Mouse (Mus musculus) hindbrain, postnatal 0 days (tissue): ENCODE results near the gene Schip1. TPM values are rescaled to one million over a fixed set of nuclear protein-coding genes. Genes with fewer than 3 reads are reported as not detected.

Experiments
- ATAC-seq: fragments of 200-750 bp; cut with Nextera tagmentation; 2 replicates; pipeline ENCODE4 v1.8.0; 2017; ENCODE audit warnings: mild to moderate bottlenecking, moderate TSS enrichment, moderate library complexity
- DNase-seq: peaks from one replicate; pipeline ENCODE4 v3.0.0-alpha.2; 2015; ENCODE audit warnings: low spot score
- H3K27ac ChIP-seq: fragments of 300-500 bp; sonication (generic); 2 replicates; pipeline ENCODE4 v1.5.1; 2014; ENCODE audit warnings: mild to moderate bottlenecking
- H3K27me3 ChIP-seq: fragments of 300-500 bp; sonication (generic); 2 replicates; pipeline ENCODE4 v1.6.1; 2014; ENCODE audit warnings: low read length, mixed read lengths; ENCODE audit not compliant: insufficient read depth
- H3K36me3 ChIP-seq: fragments of 300-500 bp; sonication (generic); 2 replicates; pipeline ENCODE4 v1.6.1; 2014; ENCODE audit warnings: low read length, mixed read lengths; ENCODE audit not compliant: insufficient read depth
- H3K4me1 ChIP-seq: fragments of 300-500 bp; sonication (generic); 2 replicates; pipeline ENCODE4 v1.6.1; 2014; ENCODE audit warnings: antibody characterized with exemption, low read length, mixed read lengths; ENCODE audit not compliant: insufficient read depth
- H3K4me2 ChIP-seq: fragments of 300-500 bp; sonication (generic); 2 replicates; pipeline ENCODE4 v1.6.1; 2014; ENCODE audit warnings: low read depth, mild to moderate bottlenecking, low read length, moderate library complexity, mixed read lengths
- H3K4me3 ChIP-seq: fragments of 300-500 bp; sonication (generic); 2 replicates; pipeline ENCODE4 v1.5.1; 2014; ENCODE audit warnings: low read length
- H3K9ac ChIP-seq: fragments of 300-500 bp; sonication (generic); replicated peaks from 2 replicates; pipeline ENCODE4 v1.6.1; 2014; ENCODE audit warnings: mild to moderate bottlenecking, low read length, moderate library complexity, mixed read lengths
- H3K9me3 ChIP-seq: fragments of 300-500 bp; sonication (generic); 2 replicates; pipeline ENCODE4 v1.6.1; 2016; ENCODE audit warnings: low read length, mixed read lengths
- CTCF ChIP-seq: IDR thresholded peaks from 2 replicates; pipeline ENCODE4 v1.5.1; 2016; ENCODE audit warnings: antibody characterized with exemption, control low read depth, low read depth
- WGBS: fragments of 180-500 bp; shearing (Covaris S2); extraction: QIAGEN DNeasy Blood & Tissue Kit; methylation state at CpG from one replicate; pipeline ENCODE4 v1.1.7; 2014; 5-methylcytosine and 5-hydroxymethylcytosine counted together
- polyA plus RNA-seq: library from polyadenylated mRNA; unstranded; fragments of >200 nt; fragmentation: Nextera tagmentation; extraction: Ambion mirVana; gene quantifications from 2 replicates; pipeline ENCODE4 v1.2.1, GENCODE M21; 2015
- total RNA-seq: library from RNA; depleted of rRNA; stranded (reverse); fragments of >200 nt; gene quantifications from 2 replicates; pipeline ENCODE4 v1.2.3, GENCODE M21; 2014

Gene Schip1
- total and polyA plus RNA-seq, 2 experiments from 2014 or later = 94.3 to 163 TPM

DNA sequence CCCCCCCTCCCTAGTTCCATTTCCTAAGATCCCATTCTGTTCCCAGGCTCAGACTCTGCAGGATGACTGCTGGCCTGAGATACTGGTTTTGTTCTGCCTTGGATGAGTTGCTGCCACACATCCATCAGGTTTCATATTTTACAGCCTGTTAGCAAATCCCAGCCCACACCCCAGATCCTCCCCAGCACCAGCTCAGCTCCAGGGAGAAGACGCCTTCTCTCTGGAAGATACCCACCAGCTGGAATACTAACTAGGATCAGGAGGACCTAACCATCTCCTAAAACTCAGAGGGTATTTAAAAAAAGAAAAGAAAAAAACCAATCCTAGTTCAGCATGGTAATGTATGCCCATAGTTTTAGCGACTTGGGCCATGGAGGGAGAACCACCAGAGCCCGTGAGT, 585.6 kb downstream of the Schip1 start:
- TF ChIP-seq CTCF = no peak
- no peaks in the 10 kb centered on the region for H3K27me3 ChIP-seq
- 92% methylated on average over 3 of the region's 3 CpGs for WGBS
- H3K4me2 ChIP-seq = no peak overlapping the region
- H3K4me3 ChIP-seq = no peak overlapping the region
- no peak overlapping the region for H3K9ac ChIP-seq
- no peak overlapping the region for H3K27ac ChIP-seq
- DNase-seq = no peak
- no peaks in the 10 kb centered on the region for H3K4me1 ChIP-seq
- no peak for ATAC-seq
- no peaks in the 10 kb centered on the region for H3K36me3 ChIP-seq
- no peaks in the 10 kb centered on the region for H3K9me3 ChIP-seq

DNA sequence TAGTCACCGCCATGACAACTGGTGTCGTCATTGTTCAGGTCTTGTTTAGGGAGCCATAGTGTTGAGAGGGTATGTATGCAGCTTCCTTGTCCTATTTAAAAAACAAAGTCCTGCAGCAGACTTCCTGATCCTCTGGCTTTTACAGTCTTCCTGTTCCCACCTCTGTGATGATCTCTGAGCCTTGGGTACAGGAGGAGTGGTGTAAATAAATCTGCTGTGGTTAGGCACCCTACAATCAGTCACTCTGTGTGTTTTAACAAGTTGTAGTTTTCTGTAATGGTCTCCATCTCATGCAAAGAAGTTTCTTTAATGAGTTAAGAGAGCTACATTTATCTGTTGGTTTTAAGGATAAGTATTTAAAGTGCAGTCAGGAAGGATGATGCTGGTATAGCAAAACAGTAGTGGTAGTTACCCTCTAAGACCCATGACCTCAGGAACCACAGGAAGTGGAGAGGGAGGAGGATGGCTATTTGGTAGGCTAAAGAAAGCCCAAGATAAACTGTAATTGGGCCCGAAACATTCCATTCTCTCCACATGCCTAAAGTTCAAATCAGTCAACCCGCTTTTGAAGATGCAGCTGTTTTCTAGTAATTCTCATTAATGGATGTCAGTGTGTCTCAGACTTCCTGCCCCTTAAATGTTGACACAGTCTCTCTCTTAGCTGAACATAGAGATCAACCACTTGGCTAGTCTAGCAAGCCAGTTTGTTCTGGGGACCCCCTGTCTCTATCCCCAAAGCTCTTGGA, 592.2 kb downstream of the Schip1 start:
- no peak overlapping the region for H3K4me3 ChIP-seq
- H3K27me3 ChIP-seq = no peaks in the 10 kb centered on the region
- DNase-seq (no peak), ATAC-seq (no peak)
- WGBS = 89% methylated on average over 4 of the region's 4 CpGs
- H3K4me1 ChIP-seq = no peaks in the 10 kb centered on the region
- no peak overlapping the region for H3K4me2 ChIP-seq
- H3K9me3 ChIP-seq = no peaks in the 10 kb centered on the region
- no peak for TF ChIP-seq CTCF
- no peak overlapping the region for H3K9ac ChIP-seq
- no peaks in the 10 kb centered on the region for H3K36me3 ChIP-seq
- H3K27ac ChIP-seq = no peak overlapping the region

DNA sequence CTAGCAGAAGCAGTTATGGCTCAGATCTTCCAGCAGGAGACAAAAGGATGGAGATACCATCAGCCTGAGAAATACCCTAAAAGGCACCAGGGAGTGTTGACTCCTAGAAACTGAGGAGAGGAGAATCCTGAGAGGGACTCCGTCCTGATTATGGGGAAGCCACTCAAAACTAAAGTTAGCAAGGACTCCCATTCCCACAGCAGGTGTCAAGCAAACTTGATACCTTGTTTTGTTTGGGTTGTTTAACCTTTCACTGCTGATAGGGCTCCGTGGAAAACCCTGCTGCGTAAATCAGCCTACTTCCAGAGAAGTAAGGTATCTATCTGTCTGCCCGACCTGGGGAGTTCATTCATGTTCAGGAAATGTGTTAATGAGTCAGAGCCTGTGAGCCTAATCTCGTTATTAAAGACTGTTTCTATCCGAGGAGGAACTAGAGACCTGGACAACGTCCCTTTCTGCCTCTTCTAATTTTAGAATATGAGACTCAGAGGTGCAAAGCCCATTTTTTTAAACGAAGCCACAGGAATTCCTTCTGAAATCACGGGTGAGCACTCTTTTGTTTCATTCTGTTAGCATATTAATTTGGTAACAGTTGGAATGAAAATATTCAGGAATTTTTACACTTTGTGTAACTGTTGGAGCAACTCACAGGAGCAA, 593.1 kb downstream of the Schip1 start:
- Histone ChIP-seq H3K4me1 (no peaks in the 10 kb centered on the region), H3K9me3 (no peaks in the 10 kb centered on the region), H3K27ac (no peak overlapping the region), H3K4me3 (no peak overlapping the region), H3K4me2 (no peak overlapping the region), H3K27me3 (no peaks in the 10 kb centered on the region), H3K36me3 (no peaks in the 10 kb centered on the region), H3K9ac (no peak overlapping the region)
- TF ChIP-seq CTCF = no peak
- ATAC-seq (no peak), DNase-seq (no peak)
- 46% methylated on average over 9 of the region's 9 CpGs for WGBS

DNA sequence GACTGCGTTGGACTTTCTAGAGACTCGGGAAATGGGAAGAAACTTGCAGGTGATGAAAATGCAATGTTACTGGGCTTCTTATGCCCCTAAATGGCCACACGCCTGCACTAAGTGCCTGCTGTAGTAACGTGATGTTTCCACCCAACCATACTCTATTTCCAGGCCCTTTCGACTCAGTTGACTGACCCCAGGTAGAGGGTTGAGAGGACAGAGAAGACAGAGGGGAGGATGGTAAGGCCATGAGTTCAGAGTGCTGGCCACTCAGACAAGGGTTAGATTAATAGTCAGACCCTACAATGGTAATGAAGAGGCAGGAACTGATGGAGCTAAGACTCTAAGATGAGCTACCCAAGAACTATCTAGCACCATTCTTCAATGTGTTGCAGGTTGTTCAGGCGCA, 595.4 kb downstream of the Schip1 start:
- WGBS = 94% methylated on average over 6 of the region's 6 CpGs
- Histone ChIP-seq H3K4me3 (no peak overlapping the region), H3K27ac (no peak overlapping the region), H3K9ac (no peak overlapping the region), H3K9me3 (no peaks in the 10 kb centered on the region), H3K36me3 (no peaks in the 10 kb centered on the region), H3K4me1 (no peaks in the 10 kb centered on the region), H3K4me2 (no peak overlapping the region), H3K27me3 (no peaks in the 10 kb centered on the region)
- TF ChIP-seq CTCF = no peak
- DNase-seq (no peak), ATAC-seq (no peak)

DNA sequence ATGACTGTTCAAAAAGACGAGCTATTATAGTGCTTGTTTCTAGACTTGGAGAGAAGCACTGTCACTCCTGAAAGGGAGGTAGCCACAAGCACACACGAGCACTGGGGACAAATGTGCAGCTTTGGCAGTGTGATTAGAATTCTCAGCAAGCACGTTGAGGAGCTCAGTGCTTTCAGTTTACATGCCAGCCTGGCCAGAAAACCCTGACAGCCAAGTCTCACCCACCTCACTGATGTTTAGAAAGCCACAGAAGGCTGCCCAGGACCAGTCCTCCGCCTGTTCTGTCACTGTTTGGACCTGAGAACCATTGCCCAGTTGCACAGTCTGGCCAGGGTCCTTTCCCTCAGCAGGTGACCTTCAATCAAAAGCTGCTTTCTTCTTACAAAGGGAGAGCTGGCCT, 595.9 kb downstream of the Schip1 start:
- no peaks in the 10 kb centered on the region for H3K4me1 ChIP-seq
- H3K27ac ChIP-seq = no peak overlapping the region
- 46% methylated on average over 4 of the region's 4 CpGs for WGBS
- TF ChIP-seq CTCF = no peak
- H3K27me3 ChIP-seq = no peaks in the 10 kb centered on the region
- H3K9ac ChIP-seq = no peak overlapping the region
- H3K4me2 ChIP-seq = no peak overlapping the region
- no peaks in the 10 kb centered on the region for H3K9me3 ChIP-seq
- ATAC-seq = peak; percentile 56; the same call in 1 of the 2 replicates
- H3K4me3 ChIP-seq = no peak overlapping the region
- DNase-seq = peak; percentile 45
- no peaks in the 10 kb centered on the region for H3K36me3 ChIP-seq

DNA sequence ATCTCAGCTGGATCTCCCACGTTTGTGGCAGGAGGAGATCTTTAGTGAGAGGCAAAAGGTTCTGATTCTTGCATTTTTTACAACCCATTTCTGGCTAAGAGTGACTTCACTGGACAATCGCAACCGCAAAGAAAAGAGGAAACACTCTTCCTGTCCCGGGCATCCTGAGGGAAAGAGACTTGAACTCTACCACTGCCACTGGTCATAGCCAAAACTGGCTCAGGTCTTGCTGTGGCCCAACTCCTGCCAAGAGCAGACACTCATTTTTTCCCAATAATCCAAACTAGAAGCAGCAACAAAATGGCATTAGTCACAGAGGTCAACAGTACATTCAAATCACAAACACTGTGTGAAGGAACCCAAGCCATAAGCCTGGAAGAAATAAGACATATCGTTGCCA, 597.8 kb downstream of the Schip1 start:
- H3K27me3 ChIP-seq = no peaks in the 10 kb centered on the region
- H3K4me1 ChIP-seq = no peaks in the 10 kb centered on the region
- no peak overlapping the region for H3K9ac ChIP-seq
- no peaks in the 10 kb centered on the region for H3K9me3 ChIP-seq
- no peak overlapping the region for H3K4me2 ChIP-seq
- H3K27ac ChIP-seq = no peak overlapping the region
- ATAC-seq (no peak), DNase-seq (no peak)
- no peak for TF ChIP-seq CTCF
- no peak overlapping the region for H3K4me3 ChIP-seq
- WGBS = 78% methylated on average over 5 of the region's 5 CpGs
- no peaks in the 10 kb centered on the region for H3K36me3 ChIP-seq

DNA sequence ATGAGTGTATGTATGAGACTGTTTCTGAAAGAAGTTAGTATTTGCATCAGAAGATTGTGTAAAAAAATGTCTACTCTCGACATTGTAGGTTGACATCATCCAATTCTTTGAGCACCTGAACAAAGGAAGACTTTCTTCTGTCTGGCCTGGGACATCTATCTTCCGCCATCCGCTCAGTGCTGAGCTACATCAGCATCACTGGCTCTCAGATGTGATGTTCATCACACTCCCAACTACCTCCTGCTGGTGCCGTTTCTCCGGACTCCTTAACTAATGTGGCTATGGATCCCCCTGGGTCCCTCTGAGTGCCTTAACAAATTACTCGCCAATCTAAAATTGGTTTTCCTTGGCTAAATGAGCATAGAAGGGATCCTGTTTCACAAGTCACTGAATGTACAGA, 599.7 kb downstream of the Schip1 start:
- no peaks in the 10 kb centered on the region for H3K27me3 ChIP-seq
- TF ChIP-seq CTCF = no peak
- H3K9me3 ChIP-seq = no peaks in the 10 kb centered on the region
- H3K9ac ChIP-seq = no peak overlapping the region
- DNase-seq (peak; percentile 15), ATAC-seq (no peak)
- H3K4me3 ChIP-seq = no peak overlapping the region
- H3K4me2 ChIP-seq = no peak overlapping the region
- H3K36me3 ChIP-seq = no peaks in the 10 kb centered on the region
- 53% methylated on average over 6 of the region's 6 CpGs for WGBS
- no peaks in the 10 kb centered on the region for H3K4me1 ChIP-seq
- H3K27ac ChIP-seq = no peak overlapping the region
